Mouse (Mus musculus) heart, postnatal 10 days (tissue): ENCODE measurements around the gene St3gal3. TPM values are rescaled to one million over a fixed set of nuclear protein-coding genes. Genes with fewer than 3 reads are reported as not detected.

ENCODE experiments used
- DNase-seq, 2 experiments: peaks; one replicate each; pipeline ENCODE4 v3.0.0; 2021
- intact Hi-C: fragments of 180-260 bp; cut with DNase I; formaldehyde crosslinking; loops from one replicate; pipeline ENCODE4 v1.15.1; 2025
- total RNA-seq, 2 experiments: library from RNA; stranded (reverse); gene quantifications; 2 replicates each; pipeline ENCODE4 v1.2.3; 2021

St3gal3 gene
- total RNA-seq, 2 experiments from 2014 or later = 31.1 to 31.5 TPM

DNA sequence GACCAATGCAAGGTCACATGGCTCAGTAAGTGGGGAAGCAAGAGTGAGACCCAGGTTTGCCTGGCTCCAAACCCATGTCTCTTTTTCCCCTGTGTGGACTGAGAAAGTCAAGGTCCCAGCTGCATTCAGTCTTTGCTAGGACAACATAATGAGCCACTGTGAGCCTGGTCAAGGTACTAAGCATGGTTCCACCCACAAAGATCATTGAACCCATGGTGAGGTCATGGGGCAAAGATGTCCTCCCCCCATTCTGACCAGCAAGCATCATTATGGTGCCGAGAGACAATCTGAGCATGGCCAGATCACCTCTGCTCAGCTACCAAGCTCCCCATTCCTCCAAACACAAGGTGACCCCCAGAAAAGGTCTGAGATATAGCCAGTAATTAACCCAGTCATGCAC lies 139.3 kb downstream of the St3gal3 start:
- no peak for DNase-seq
- intact Hi-C loops = loop anchor here (2.0 kb wide), 1 partner anchor 67 kb away; the partner anchor contains the start of gene Artn

DNA sequence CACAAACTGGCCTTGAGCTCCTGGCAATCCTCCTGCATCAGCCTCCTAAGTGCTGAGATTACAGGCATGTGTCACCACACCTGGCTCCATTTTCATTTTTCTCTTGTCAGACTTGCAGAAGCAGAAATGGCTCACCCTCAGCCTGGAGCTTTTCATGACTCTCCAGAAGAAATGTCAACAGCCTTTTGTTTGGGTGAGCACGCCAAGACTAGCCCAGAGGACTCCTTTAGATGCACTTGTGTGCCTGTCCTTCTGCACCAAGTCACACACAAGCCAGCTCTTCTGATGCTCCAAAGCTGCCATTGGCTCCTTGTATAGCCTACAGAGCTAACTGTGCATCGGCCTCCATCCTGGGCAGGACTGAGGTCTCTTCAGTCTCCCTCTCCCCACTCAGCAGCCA lies 141.3 kb downstream of the St3gal3 start:
- no peak for DNase-seq
- intact Hi-C loops = no loop called here

DNA sequence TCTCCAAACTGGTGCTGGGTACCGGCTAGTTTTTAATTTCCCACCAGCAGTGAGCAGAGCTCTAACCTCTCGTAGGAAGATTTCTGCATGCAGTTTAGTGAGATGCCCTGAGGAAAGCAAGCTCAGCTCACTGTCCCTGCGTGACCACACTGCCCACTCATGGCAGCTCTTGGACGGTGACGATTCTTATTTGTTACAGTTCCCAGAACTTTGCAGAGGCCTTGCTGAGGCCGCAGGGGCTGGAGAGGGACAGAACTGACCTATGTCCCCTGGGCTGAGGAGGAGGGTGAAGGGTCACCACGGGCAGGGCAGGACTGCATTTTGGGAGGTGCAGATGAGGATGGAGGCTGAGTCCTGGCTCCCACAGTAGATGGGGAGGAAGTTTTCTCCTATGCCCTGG lies 141.8 kb downstream of the St3gal3 start:
- DNase-seq = no peak
- intact Hi-C loops = no loop called here

DNA sequence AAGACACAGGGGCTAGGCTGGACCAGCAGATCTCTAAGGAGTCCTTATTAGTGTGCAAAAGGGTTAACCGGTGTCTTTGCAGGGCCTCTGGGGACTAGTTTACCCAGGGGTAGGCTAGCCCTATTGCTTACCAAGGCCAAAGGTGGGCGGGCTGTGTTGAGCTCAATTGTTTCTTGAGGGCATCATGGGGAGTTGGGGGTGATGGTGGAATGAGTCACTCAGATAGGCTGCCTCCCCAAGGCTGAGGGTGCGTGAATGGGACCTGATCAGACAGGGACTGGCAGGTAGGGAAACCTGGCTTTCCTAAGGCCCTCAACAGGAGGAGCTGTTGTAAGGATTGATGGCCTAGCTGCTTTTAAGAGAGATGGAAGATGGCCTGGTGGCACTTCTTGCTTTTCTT lies 142.7 kb downstream of the St3gal3 start:
- no peak for DNase-seq
- intact Hi-C loops = no loop called here

DNA sequence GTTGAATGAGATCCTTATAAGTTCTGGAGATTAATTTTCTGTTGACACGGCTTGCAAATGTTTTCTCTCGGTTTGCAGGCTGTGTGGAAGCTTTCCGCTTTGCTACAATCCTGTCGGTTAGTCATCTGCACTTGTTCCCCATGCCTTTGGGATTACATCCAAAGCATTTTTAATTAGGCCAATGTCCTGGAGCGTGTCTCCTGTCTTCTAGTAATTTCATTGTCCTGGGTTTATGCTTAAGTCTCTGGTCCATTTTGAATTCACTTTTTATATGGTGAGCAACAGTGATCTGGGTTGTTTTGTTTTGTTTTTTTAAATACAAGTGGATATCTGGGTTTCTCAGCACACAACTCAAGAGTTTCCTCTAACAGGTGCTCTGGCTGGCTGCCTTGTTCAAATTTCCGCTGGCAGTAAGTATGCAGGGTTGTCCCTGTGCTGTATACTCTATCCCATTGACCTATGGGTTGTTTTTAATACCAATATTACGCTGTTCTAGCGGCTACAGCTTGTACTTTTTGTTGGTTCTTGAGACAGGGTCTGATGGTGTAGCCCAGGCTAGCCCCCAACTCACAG lies 143.6 kb downstream of the St3gal3 start:
- DNase-seq = no peak
- intact Hi-C loops = no loop called here

DNA sequence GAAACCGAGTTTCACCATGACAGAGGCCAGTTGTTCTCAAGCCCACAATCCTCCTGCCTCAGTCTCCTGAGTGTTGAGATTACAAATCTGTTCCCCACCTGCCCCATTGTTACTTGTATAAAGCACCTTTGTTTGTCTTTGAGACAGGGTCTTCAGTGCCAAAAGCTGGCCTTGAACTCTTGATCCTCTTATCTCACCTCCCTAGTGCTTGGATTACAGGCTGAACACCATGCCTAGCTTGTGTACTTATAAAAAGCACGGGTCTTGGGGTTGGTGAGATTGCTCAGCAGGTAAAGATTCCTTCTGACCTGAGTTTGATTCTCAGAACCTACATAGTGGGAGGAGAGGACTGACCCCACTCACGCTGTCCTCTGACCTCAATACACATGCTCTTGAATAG lies 144.1 kb downstream of the St3gal3 start:
- intact Hi-C loops = no loop called here
- DNase-seq = no peak

DNA sequence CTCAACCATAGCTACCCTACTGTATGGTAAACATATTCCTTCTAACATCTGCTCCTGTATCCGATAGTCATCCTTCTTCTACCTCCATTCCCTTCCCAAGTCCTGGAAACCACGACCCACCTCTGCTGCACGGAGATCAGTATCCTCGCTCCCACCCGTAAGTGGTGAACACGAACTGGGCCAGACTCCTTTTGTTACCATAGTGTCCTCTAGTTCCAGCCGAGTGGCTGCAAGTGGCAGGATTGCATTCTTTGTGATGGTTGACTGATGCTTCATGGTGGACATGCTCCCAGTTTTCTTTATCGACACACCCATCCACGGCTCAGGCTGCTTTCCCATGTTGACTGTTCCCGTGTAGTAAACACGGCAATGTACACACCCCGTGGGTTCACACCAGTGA lies 144.9 kb downstream of the St3gal3 start:
- DNase-seq = no peak
- intact Hi-C loops = no loop called here

DNA sequence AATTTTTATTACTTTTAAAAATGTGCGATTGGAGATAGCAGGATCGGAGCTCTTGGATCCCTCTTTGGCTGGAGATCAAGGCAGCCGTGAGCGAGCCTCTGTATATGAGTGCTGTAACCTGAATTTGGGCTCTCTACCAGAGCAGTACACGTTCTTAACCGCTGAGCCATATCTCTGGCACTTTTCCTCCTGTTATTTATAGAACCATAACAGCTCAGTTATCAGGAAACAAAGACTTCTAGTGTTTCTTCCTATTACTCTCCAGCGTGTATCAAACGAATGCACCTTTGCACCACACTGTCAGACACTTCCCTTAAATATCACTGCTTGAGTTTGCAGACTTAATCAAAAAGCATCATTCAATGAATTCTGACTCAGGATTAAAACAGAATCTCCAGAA lies 147.9 kb downstream of the St3gal3 start:
- peak; percentile 48 to 49 for DNase-seq
- intact Hi-C loops = no loop called here

DNA sequence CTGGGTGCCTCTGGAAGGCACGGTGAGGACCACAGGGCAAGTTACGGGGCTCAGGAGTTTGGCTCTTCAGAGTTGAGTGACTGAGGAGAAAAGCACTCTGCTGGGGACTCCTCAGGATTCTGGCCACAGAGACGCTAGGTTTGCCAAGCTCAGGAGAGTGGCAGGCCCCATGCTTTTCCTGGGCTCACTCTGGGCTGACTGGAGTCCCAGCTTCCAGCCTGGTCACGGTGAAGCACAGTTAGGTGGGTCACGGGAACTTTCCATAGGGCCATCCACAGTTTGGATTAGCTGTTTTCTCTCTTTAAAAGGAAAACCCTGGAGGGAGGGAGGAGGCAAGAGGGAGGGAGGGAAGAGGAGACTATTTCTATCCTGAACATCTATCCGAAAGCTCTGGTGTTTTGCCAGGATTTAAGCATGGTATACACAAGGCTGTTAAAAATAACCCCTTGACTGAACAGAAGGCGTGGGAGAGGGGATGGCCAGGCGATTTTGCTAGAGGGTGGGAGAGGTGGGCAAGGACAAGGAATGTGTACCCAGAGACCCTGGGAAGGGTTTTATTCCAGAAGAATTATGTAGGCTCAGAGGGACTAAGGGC lies 149.6 kb downstream of the St3gal3 start:
- DNase-seq = peak; percentile 23 to 38
- intact Hi-C loops = no loop called here

DNA sequence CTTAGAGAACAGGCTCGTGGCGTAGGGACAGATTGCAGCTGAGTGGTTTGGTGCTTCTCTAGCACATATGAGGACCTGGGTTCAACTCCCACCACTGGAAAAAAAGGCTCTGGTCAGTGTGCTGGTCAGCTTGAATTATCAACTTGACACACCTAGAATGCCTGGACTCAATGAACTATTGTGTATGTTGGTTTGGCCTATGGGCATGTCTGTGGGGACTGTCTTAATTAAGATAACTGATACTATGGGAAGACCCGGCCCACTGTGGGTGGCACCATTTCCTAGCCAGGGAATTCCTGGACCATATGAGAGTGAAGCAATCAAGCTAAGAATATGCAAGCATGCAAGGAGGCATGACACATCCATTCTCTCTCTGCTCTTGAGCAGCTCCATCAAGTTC lies 150.5 kb downstream of the St3gal3 start:
- intact Hi-C loops = no loop called here
- DNase-seq = no peak

DNA sequence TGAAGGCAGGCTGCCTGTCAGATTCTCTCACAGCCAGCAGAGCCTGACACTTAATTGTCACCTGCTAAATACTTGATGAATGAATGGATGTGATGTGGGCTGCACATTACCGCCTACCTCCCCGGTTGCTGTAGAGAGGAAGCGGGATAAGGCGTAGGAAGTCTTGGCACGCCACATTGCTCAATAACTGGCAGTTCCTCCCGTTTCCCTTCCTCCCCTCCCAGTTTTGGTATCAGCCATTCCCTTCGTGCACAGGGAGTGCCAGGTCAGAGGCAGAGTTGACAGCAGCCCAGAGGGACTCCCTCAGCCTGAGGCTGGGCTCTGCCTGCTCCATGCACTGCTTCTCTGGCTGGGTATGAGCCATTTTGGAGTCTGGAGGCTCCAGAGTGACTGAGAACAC lies 152.0 kb downstream of the St3gal3 start:
- DNase-seq = peak; percentile 63 to 70
- intact Hi-C loops = no loop called here

DNA sequence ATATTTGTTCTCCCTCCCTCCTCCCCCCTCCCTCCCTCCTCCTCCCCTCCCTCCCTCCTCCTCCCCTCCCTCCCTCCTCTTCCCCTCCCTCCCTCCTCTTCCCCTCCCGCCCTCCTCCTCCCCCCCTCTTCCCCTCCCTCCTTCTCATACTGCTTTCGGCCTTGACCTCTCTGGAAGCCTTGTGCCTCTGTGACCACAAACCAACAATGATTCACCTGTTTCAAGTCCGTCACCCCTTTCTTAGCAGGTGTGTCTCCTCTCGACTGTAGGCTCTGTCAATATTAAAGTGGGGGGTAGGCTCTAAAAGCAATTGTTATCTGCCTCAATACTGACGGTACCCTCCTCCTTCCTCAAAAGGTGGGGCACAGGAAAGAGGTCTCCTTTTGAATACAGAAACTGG lies 153.2 kb downstream of the St3gal3 start:
- no peak for DNase-seq
- intact Hi-C loops = no loop called here

DNA sequence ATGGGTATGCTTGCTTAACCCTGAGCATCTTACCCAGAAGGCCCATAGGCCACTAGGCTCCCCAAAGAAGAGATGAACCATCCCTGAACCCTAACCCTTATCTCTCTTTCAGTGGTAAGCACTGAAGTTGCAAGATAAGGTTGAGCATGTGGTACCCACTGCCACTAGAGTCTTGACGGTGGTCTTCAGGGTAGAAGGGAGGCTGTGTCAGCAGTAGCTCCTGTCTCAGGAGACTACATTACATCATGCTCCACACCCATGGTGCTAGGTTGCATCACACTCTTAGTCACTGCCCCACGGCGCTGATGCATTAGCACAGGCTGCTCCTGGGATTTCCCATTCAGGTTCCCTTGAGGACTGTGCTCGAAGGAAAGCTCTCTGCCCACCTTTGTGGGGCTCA lies 154.6 kb downstream of the St3gal3 start:
- DNase-seq = no peak
- intact Hi-C loops = no loop called here

DNA sequence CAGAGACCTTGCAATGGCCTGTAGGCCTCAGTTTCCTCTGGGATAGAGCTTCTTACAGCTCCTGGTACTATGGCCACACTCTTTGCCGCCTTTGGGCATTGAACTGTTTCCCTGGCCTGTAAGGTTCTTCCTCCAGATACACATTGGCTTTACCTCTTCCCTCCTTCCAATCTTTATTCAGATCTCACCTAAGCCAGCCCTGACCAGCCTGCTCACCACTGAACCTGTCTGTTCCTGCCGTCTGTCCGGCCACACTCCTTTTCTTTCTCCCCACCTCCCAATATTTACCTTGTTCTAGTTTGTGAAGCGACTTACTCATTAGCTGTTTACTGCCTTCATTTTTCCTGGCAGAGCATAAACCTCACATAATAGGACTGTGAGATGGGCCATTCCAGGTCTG lies 155.5 kb downstream of the St3gal3 start:
- DNase-seq = no peak
- intact Hi-C loops = no loop called here

DNA sequence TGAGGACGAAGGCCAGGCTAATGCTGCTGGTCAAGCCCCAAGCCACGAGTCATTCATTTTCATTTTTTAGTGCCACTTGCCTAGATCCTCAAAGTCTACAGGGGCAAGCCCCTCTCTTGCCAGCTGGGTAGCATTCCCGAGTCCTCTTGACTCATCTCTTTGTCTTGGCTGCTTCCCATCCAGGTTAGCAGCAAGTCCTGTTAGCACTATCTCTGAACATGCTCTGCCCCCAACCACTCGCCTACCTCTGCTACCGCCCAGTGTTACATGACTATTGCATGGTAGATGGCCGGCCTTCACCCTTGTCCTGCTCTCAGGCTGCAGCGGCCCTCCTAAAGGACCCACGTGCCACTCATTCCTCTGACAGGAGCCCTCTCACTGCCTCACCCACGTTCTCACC lies 156.4 kb downstream of the St3gal3 start:
- intact Hi-C loops = no loop called here
- DNase-seq = no peak

DNA sequence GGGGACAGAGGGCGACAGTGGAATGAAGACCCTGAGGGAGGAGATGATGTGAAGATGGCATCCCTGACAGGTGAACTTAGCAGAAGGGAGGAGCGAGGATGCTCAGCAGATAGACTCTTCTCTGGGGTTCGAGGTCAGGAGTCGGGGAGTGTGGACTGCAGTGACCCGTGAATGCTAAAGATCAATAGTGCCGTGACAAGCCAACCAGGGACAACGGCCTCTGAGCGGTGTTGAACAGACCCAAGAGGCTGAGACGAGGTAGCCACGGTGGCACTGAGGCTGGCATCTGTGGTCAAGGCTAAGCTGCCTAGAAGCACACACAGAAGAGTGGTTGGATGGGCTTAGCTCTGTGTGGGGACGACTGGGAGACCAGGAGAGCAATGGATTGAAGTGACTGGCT lies 156.9 kb downstream of the St3gal3 start:
- intact Hi-C loops = no loop called here
- DNase-seq = no peak

DNA sequence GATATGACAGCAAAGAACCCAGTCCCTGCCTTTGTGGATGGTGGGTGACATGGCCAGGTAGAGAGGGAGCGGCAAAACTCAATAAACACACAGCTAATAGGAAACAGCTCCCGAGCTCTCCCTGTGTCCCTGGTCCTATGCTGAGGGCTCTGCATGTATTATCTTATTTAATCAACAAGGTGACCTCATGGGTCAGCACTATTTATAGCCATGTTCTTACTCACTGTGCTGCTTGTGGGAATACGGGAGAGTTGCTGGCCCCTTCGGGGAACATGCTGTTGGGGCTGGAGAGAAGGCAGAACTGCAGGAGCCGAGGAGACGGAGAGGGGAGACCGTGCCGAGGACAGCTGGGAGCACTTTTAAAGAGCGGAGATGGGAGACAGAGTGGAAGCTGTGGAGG lies 157.3 kb downstream of the St3gal3 start:
- intact Hi-C loops = no loop called here
- peak in 1 of 2 experiments; percentile 21 for DNase-seq

DNA sequence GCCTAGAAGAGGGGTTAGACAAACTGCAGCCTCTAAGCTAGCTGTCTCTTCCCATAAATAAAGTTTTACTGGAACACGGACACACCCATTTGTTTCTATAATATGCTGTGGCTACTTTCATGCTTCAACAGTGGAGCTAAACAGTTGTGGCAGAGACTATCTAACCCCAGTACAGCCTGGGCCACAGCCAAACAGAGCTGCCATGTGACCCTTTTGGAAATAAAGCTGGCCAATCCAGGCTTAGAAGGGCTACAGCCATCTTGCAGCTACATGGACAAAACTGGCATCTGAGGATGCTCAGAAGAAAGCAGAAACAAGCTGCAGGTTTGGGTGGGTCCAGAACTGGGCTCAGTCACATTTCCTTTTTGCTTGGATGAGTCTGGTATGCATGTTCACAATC lies 158.9 kb downstream of the St3gal3 start:
- intact Hi-C loops = no loop called here
- peak in 1 of 2 experiments; percentile 23 for DNase-seq

DNA sequence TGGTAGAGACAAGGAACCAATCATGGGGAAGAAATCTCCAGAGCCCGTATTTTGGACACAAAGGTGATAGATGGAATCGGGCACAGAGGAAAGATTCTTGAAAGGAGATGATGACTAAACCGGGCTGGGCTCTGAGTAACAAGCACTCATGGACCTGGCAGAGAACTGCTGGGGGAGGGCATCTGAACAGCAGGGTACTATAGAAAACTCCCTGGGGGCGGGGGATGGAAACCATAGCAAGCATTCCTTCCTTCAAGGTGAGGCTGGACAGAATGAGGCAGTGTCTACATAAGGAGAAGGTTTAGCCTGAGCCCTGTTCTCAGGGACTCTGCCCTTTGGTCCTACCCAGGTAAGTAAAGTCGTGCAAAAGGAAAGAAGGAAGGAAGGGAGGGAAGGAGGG lies 160.0 kb downstream of the St3gal3 start:
- no peak for DNase-seq
- intact Hi-C loops = no loop called here

DNA sequence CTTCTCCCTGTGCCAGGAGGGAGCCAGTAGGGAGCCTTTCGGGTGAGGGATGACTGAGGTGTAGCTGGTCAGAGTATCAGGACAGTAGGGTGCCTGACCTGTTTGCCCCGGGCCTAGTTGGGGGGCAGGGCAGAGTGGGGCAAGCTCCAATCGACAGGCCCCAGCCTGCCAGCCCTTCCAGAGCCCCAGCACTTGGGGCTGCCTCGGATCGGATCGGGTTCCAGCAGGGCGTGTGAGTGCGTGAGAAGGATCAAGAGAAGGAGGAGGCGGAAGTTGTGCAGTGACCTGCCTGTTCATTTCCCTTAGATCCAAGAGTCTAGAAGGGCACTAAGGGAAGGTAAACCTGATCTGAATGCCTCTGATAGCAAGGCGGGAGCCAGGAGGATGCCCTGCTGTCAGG lies 161.7 kb downstream of the St3gal3 start:
- DNase-seq = no peak
- intact Hi-C loops = no loop called here

DNA sequence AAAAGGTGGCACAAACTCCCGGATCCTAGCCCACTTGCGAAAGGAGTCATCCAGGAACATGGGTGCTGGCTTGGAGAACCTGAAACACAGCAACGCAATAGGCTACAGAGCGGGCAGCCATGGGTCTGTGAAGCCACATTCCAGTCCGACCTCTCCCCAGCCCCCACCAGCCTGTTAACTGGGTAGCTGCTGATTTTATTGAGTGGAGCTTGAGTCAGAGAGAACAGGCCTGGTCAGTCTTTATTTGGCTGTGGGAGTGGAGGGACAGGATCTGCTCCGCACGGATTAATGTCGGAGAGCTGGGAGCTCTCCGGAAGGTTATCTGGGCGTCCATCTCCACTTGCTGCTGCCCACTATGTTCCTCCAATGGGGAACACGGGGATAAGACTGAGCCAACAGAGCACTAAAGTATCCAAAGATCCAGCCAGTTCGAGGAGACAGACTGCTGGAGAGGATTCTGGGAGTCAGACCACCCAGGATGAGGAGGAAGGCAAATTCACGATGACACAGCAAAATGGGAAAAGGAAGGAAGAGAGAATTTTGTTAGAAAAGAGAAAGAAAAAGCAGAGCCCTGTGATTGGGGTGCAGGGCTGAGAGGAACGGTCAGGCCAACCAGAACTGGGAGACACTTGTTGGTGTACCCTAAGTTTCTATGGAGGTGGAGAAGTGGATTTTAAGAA lies 170.2 kb downstream of the St3gal3 start:
- DNase-seq = no peak
- intact Hi-C loops = no loop called here

DNA sequence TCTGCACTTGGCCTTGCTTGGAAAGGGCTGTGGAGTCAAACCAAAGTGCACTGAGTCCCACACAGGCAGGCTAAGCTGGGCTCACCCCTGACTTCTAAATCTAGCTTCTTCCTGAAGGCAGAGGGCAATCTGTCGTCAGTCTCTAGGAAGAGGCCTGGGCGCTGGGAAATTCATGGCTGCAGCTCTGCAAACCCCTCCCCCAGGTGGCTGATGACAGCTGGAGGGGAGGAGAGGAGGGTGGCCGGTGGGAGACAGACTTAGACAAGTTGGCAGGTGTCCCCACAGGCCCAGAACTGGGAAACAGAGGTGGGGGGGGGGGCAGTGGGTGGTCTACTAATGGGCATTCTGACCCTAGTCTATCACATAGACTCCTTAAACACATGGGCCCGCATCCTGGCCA lies 177.2 kb downstream of the St3gal3 start:
- DNase-seq = no peak
- intact Hi-C loops = no loop called here

DNA sequence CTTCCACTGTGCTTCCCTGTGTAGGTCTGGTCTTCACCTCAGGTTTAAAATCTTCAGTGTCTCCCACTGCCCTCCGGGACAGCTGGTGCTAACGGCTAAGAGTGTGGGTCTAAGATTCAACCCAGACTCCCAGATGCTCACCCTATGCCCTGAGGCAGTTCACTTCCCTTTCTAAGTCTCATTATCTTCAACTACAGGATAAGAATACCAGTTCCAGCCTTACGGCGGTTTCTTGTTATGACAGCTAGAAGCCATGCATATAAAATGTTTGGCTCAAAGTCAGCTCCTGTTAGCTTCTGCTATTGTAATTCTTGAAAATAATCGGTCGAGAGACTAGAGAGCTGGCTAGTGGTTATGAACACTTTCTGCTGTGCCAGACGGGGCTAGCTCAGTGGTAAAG lies 187.2 kb downstream of the St3gal3 start:
- intact Hi-C loops = no loop called here
- no peak for DNase-seq
